Mouse (Mus musculus) G1E-ER4 (cell line): Measurements from ENCODE around the gene Magoh. TPM values are rescaled to one million over a fixed set of nuclear protein-coding genes. Genes with fewer than 3 reads are reported as not detected.

Experiments used
- GATA1 ChIP-seq: IDR thresholded peaks from one replicate; pipeline ENCODE4 v1.8.0; 2012; ENCODE audit warnings: low read length, inconsistent platforms
- polyA plus RNA-seq: library from polyadenylated mRNA; stranded (reverse); fragments of >175 nt; gene quantifications from 2 replicates; pipeline ENCODE4 v1.2.3, GENCODE M21; 2012

The Magoh gene
- 4.3 and 8.7 TPM in 2 replicates for polyA plus RNA-seq

GRCm38 (mm10) chr4:107879254-107880050, at the start of gene Magoh:
Gene Magoh (plus strand): TSS chr4:107879755.
- no peak for TF ChIP-seq GATA1

- TF ChIP-seq GATA1 = no peak
Measured at GRCm38 (mm10) chr4:107830189-107830588, 49.4 kb upstream of the Magoh start.

- no peak for TF ChIP-seq GATA1
Measured at GRCm38 (mm10) chr4:107830821-107831221, 48.7 kb upstream of the Magoh start.

GRCm38 (mm10) chr4:107831678-107832077, 47.9 kb upstream of the Magoh start:
- TF ChIP-seq GATA1 = no peak

- no peak for TF ChIP-seq GATA1
Measured at GRCm38 (mm10) chr4:107833525-107833924, 46.0 kb upstream of the Magoh start.

GRCm38 (mm10) chr4:107834643-107835314, 44.8 kb upstream of the Magoh start:
- TF ChIP-seq GATA1 = no peak

GRCm38 (mm10) chr4:107835508-107835909, 44.0 kb upstream of the Magoh start:
- TF ChIP-seq GATA1 = no peak

- no peak for TF ChIP-seq GATA1
Measured at GRCm38 (mm10) chr4:107836758-107837157, 42.8 kb upstream of the Magoh start.

GRCm38 (mm10) chr4:107837910-107838309, 41.6 kb upstream of the Magoh start:
- no peak for TF ChIP-seq GATA1

DNA sequence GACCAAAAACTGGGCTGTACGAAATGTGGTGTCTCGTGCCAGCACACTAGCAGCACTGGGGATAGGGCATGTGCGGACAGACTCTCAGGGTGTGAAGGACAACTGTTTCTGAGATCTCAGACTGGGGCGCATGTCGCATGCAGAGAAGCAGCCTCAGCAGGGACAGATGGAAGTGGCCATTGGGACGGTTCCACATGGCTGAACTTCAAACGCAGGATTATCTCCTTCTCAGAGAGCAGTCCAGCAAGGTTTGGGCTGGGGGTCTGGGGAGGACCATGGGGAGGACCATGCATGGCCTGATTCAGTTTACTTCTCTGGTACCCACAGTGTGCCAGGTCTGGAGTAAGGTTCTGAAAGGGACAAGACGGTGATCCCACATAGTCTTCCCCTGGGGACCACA, 35.9 kb upstream of the Magoh start:
- TF ChIP-seq GATA1 = no peak

DNA sequence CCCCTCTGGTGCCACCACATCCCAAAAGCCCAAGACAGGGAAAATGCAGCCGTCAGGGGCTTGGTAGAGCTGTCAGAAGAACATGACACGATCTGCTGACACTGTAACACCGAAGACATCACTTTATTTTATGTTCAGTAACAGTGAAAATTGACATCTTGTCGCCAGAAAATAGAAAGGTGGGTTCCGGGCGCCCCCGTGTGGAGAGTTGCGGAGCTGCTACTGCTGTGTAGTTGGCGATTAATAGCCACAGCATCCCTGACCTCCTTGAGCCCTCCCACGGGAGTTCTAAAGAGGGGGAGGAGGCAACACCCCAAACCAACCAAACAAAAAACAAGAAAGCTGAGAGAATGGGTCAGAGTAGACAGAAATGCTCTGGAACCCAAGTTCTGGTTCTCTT, 34.6 kb upstream of the Magoh start:
- TF ChIP-seq GATA1 = no peak

- no peak for TF ChIP-seq GATA1
Measured at GRCm38 (mm10) chr4:107846795-107847194, 32.8 kb upstream of the Magoh start.

GRCm38 (mm10) chr4:107848546-107848945, 31.0 kb upstream of the Magoh start:
- TF ChIP-seq GATA1 = no peak

- no peak for TF ChIP-seq GATA1
Measured at GRCm38 (mm10) chr4:107849621-107850020, 29.9 kb upstream of the Magoh start.

- TF ChIP-seq GATA1 = no peak
Measured at GRCm38 (mm10) chr4:107850091-107850490, 29.5 kb upstream of the Magoh start.

DNA sequence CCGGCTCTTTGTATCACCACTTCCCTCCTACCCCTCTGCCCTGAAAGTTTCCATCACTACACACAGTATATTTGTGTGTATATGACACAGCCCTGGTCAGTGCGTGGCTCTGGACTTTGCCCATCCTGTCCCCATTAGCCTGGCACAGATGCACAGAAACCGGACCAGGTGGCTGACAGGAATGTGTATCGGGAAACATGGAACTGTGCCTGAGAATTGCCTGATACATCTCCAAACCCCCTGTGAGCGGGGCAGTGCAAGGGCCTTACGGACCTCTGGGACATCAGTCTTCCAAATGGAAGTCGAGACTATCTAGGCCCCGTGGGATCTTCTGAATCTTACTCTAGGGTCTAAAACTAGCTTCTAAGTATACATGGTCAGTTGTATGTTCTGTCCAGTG, 26.2 kb upstream of the Magoh start:
- TF ChIP-seq GATA1 = no peak

GRCm38 (mm10) chr4:107853836-107854235, 25.7 kb upstream of the Magoh start:
- TF ChIP-seq GATA1 = no peak
